8 mouse cellular contexts compared by ENCODE assay signal in the genomic region with DNA sequence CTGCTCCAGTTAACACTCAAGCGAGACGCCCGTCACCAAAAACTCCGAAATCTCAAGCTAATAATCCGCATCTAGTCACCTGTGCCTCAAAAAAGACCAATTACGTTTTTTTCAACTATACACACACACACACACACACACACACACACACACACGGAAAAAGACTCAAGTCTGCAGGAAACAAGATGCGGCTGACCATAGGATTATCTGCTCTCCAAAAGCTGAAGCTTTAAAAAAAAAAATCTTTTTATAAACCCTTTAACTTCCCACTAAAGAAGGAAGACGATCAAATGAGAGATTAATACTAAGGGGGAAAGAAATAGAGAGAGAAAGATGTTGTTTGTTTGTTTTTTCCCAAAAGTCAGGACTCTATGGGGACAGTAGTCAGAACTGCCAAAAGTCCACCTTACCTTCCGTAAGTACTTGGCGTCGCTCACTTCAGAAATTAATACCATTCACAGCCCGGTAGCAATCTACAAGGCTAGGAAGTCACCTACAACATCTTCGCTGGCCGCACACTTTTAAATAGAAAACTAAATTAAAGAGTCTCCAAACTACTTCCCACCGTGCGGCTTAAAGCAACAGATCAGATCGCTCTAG. TPM values are rescaled to one million over a fixed set of nuclear protein-coding genes. Genes with fewer than 3 reads are reported as not detected.
A peak's percentile ranks its signal among the peaks of the same experiment; 100 is the strongest.
DNase-seq lines count a peak whose midpoint lies in the region; ATAC-seq and TF ChIP-seq lines count a peak whose summit lies in the region.

No protein-coding gene starts in this region.

- 0 out of 2 replicates have a peak overlapping the region, but pooled peaks have one; percentile 49 for H3K27ac ChIP-seq in heart, embryonic 13.5 days (replicated peaks)
- no peak overlapping the region for H3K27ac ChIP-seq in forebrain, embryonic 13.5 days
- H3K27ac ChIP-seq in liver, embryonic 15.5 days (replicated peaks) = peak overlapping the region; percentile 78

- whole genome bisulfite sequencing in heart, embryonic 13.5 days = 3% methylated on average over 18 of the region's 18 CpGs
- under 1% methylated on average over 18 of the region's 18 CpGs for WGBS in forebrain, embryonic 13.5 days
- 2% methylated on average over 13 of the region's 18 CpGs for WGBS in liver, embryonic 15.5 days (ENCODE audit: insufficient replicate concordance)

- intact Hi-C loops in heart, postnatal 14 days (cut with DNase I) = no loop called here

- TF ChIP-seq CTCF in E14TG2a.4 (conservative IDR thresholded peaks at IDR 0.05; ENCODE audit: low read length) = no peak

- peaks cover 46% of the 10 kb centered on the region for H3K27me3 ChIP-seq in heart, embryonic 13.5 days (replicated peaks)
- H3K27me3 ChIP-seq in E14TG2a.4 (ENCODE audit: insufficient read depth, low read length) = peaks cover 38% of the 10 kb centered on the region
- peaks cover 60% of the 10 kb centered on the region for H3K27me3 ChIP-seq in forebrain, embryonic 13.5 days
- peaks cover 57% of the 10 kb centered on the region for H3K27me3 ChIP-seq in liver, embryonic 15.5 days

- H3K36me3 ChIP-seq in heart, embryonic 13.5 days = no peaks in the 10 kb centered on the region
- no peaks in the 10 kb centered on the region for H3K36me3 ChIP-seq in E14TG2a.4 (ENCODE audit: insufficient read depth, low read length)
- no peaks in the 10 kb centered on the region for H3K36me3 ChIP-seq in forebrain, embryonic 13.5 days (ENCODE audit: poor library complexity, severe bottlenecking)
- H3K36me3 ChIP-seq in liver, embryonic 15.5 days (replicated peaks) = no peaks in the 10 kb centered on the region

- peaks cover 12% of the 10 kb centered on the region for H3K4me1 ChIP-seq in heart, embryonic 13.5 days
- peaks cover 49% of the 10 kb centered on the region for H3K4me1 ChIP-seq in E14TG2a.4 (replicated peaks; ENCODE audit: low read depth, low read length)
- peaks cover 17% of the 10 kb centered on the region for H3K4me1 ChIP-seq in forebrain, embryonic 13.5 days
- H3K4me1 ChIP-seq in liver, embryonic 15.5 days (replicated peaks) = peaks cover 11% of the 10 kb centered on the region; the same call in 1 of the 2 replicates

- no peak for DNase-seq in heart, postnatal 14 days
- DNase-seq in left cerebral cortex, adult 8-10 months (ENCODE audit: low spot score in 2 of 2) = no peak
- no peak for DNase-seq in adipocyte (ENCODE audit: low spot score)
- DNase-seq in yolk sac, embryonic 10.5 days (ENCODE audit: low spot score) = no peak

- peak overlapping the region; percentile 92 for H3K4me2 ChIP-seq in heart, embryonic 13.5 days
- peak overlapping the region; percentile 79 for H3K4me2 ChIP-seq in forebrain, embryonic 13.5 days
- peak overlapping the region; percentile 58 for H3K4me2 ChIP-seq in liver, embryonic 15.5 days

- ATAC-seq in heart, embryonic 13.5 days (ENCODE audit: extremely low read depth, insufficient number of reproducible peaks, low FRiP score, low TSS enrichment) = no peak
- ATAC-seq in forebrain, embryonic 13.5 days = no peak
- ATAC-seq in liver, embryonic 15.5 days (ENCODE audit: insufficient read depth) = no peak

- peak overlapping the region; percentile 76 for H3K9ac ChIP-seq in heart, embryonic 13.5 days
- H3K9ac ChIP-seq in forebrain, embryonic 13.5 days = peak overlapping the region; percentile 62
- 0 out of 2 replicates have a peak overlapping the region, but pooled peaks have one; percentile 43 for H3K9ac ChIP-seq in liver, embryonic 15.5 days

- H3K9me3 ChIP-seq in heart, embryonic 13.5 days = no peaks in the 10 kb centered on the region
- no peaks in the 10 kb centered on the region for H3K9me3 ChIP-seq in E14TG2a.4 (ENCODE audit: low read length)
- no peaks in the 10 kb centered on the region for H3K9me3 ChIP-seq in forebrain, embryonic 13.5 days (replicated peaks)
- H3K9me3 ChIP-seq in liver, embryonic 15.5 days (replicated peaks) = no peaks in the 10 kb centered on the region

- peak overlapping the region; percentile 61 for H3K4me3 ChIP-seq in heart, embryonic 13.5 days
- H3K4me3 ChIP-seq in E14TG2a.4 (replicated peaks; ENCODE audit: low read length) = peak overlapping the region; percentile 81
- peak overlapping the region; percentile 44 for H3K4me3 ChIP-seq in forebrain, embryonic 13.5 days
- H3K4me3 ChIP-seq in liver, embryonic 15.5 days (replicated peaks) = peak overlapping the region; percentile 53

RNA-seq across cellular contexts. Expression of a gene that starts 22.7 kb away (rescaled TPM):
- polyA plus RNA-seq in heart, embryonic 13.5 days (2015; fragmentation: Nextera tagmentation; extraction: Ambion mirVana) = 2.0 and 2.1 TPM in 2 replicates
- total RNA-seq in heart, postnatal 14 days (2021) = 1 to 10 TPM; 2.7 to 2.8 TPM
- 2.6 and 3.9 TPM in 2 replicates for polyA plus RNA-seq in forebrain, embryonic 13.5 days (2015; fragmentation: Nextera tagmentation; extraction: Ambion mirVana)
- 15.2 and 16.8 TPM in 2 replicates for polyA plus RNA-seq in liver, embryonic 15.5 days (2015; fragmentation: Nextera tagmentation; extraction: Ambion mirVana)
- 1 to 10 TPM in 3 of 4 experiments, under 1 TPM in 1; 0.70 to 3.3 (median 1.9) TPM for total RNA-seq in left cerebral cortex, adult 8-10 months (2022)
